Mouse (Mus musculus) myocyte (in vitro differentiated cells): Measurements from ENCODE around the gene Gpr15.

Experiments used
- E2F4 ChIP-seq: IDR thresholded peaks from one replicate; pipeline ENCODE4 v1.6.1; 2011; ENCODE audit warnings: mild to moderate bottlenecking, control low read depth, moderate library complexity; ENCODE audit not compliant: insufficient read depth
- MAX ChIP-seq: IDR thresholded peaks from one replicate; pipeline ENCODE4 v1.6.1; 2011; ENCODE audit warnings: low read depth, mild to moderate bottlenecking, control low read depth
- MYOD1 ChIP-seq, 3 experiments: IDR thresholded peaks; one replicate each; pipeline ENCODE4 v1.6.1; 2011; ENCODE audit warnings: control low read depth in 2 of 3, low read depth in 2 of 3, mild to moderate bottlenecking in 2 of 3, moderate library complexity in 1 of 3; ENCODE audit not compliant: insufficient read length in 2 of 3, control insufficient read depth in 1 of 3
- POLR2A ChIP-seq: IDR thresholded peaks from one replicate; pipeline ENCODE4 v1.6.1; 2011; ENCODE audit warnings: low read depth, mild to moderate bottlenecking, control low read depth, moderate library complexity; ENCODE audit not compliant: insufficient read length
- POLR2AphosphoS2 ChIP-seq: IDR thresholded peaks from one replicate; pipeline ENCODE4 v1.6.1; 2011; ENCODE audit warnings: low read depth, control low read depth; ENCODE audit not compliant: insufficient read length
- TCF3 ChIP-seq: IDR thresholded peaks from one replicate; pipeline ENCODE4 v1.6.1; 2011; ENCODE audit warnings: low read depth, control low read depth; ENCODE audit not compliant: insufficient read length

DNA sequence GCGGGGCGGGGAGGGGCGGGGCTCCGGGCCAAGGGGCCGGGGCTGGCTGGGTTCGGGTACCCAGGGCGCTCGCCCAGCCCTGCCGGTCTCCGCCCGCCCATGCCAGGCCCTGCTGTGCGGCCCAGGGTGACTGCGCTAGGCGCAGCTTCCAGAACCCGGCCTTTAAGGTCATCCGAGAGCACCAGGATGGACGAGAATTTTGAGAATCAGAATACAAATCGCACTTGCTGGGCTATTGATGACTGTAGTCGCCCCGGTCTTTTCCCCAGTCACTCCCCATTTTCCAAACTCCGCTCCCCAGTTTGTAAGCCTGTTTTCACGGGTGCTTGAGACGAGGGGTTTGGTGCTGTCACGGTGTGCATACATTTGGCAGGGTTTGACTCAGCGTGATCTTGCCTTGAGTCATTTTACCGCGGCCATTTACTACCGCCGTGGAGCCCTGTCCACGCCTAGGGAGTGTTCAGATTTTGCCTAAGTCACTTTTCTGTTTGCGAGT, 9.4 kb upstream of the Gpr15 start:
- no peak for TF ChIP-seq POLR2A
- no peak for TF ChIP-seq MYOD1 (IDR thresholded peaks at IDR 0.05; ENCODE audit: control insufficient read depth in 1 of 3, insufficient read length in 2 of 3, low read depth in 2 of 3)
- TF ChIP-seq MAX, result no peak
- no peak for TF ChIP-seq TCF3
- TF ChIP-seq POLR2AphosphoS2, result peak; percentile 39
- no peak for TF ChIP-seq E2F4
